Mouse (Mus musculus) layer of hippocampus, postnatal 10 days (tissue): Measurements from ENCODE around the gene Cenpa. TPM values are rescaled to one million over a fixed set of nuclear protein-coding genes. Genes with fewer than 3 reads are reported as not detected.
A peak's percentile ranks its signal among the peaks of the same experiment; 100 is the strongest.

Experiments
- DNase-seq, 2 experiments: peaks; one replicate each; pipeline ENCODE4 v3.0.0; 2021; ENCODE audit warnings: low spot score in 2 of 2
- microRNA-seq, 2 experiments: library from miRNA; unstranded; fragments of <30 nt; microRNA quantifications; one replicate each; pipeline ENCODE4 v1.2.0; 2021
- total RNA-seq, 2 experiments: library from RNA; stranded (reverse); gene quantifications; 2 replicates each; pipeline ENCODE4 v1.2.3; 2021

Cenpa gene
- total RNA-seq, 2 experiments from 2014 or later = 9.3 to 10.4 TPM

GRCm38 (mm10) chr5:30717991-30718703 lies 51.6 kb downstream of the Cenpa start:
- peak in 1 of 2 experiments; percentile 30 for DNase-seq

- DNase-seq = peak; percentile 31 to 33
Observed at GRCm38 (mm10) chr5:30721935-30722334, 55.4 kb downstream of the Cenpa start.

Small RNAs within 50 kb of the gene (microRNA-seq; reads per million reads assigned to microRNA genes)
- gene Mir5625 = 0.20 to 0.67 reads per million in 2 experiments

Other genes starting within 250 kb of the Cenpa start
- 1 to 10 TPM; 7.0 to 7.3 TPM for gene Otof, start 204.8 kb upstream of the Cenpa start, total RNA-seq
- 1 to 10 TPM in 1 of 2 experiments, not detected in 1; 1.3 TPM for gene 1700001C02Rik, start 200.7 kb upstream of the Cenpa start, total RNA-seq
- gene Cib4, start 120.9 kb upstream of the Cenpa start, total RNA-seq = not detected
- 10 to 100 TPM; 10.3 to 11.6 TPM for gene Kcnk3, start 78.6 kb upstream of the Cenpa start, total RNA-seq
- gene Slc35f6, start 18.8 kb upstream of the Cenpa start, total RNA-seq = 10 to 100 TPM; 29.0 TPM
- gene Dpysl5, start 44.8 kb downstream of the Cenpa start, total RNA-seq = 100 to 1,000 TPM; 321 to 327 TPM
- gene Mapre3, start 147.9 kb downstream of the Cenpa start, total RNA-seq = 100 to 1,000 TPM; 202 to 212 TPM
- 10 to 100 TPM; 64.5 to 66.9 TPM for gene Tmem214, start 201.2 kb downstream of the Cenpa start, total RNA-seq
- gene Agbl5, start 221.9 kb downstream of the Cenpa start, total RNA-seq = 10 to 100 TPM; 23.0 to 25.6 TPM
- 10 to 100 TPM; 91.7 to 98.2 TPM for gene Ost4, start 241.0 kb downstream of the Cenpa start, total RNA-seq
- gene Emilin1, start 246.6 kb downstream of the Cenpa start, total RNA-seq = 1 to 10 TPM; 5.7 to 6.5 TPM